In the genomic region with DNA sequence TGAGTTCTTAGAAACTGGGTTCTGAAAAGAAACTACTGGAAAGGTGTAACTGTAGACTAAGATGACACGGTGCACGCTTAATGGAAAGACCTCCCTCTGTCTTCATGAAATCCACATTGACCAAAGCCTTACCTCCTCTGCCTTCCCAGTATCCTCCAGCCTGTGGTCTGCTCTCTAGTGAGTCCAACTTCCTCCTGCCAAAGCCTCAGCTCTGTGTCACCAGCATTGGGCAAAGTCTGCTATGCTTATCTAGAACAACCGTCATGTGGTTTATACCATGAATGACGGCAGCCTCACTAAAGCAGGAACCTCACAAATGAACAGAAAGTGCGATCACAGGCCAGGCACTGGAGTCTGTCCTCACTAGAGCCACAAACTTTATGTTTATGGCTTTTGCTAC, we compare ENCODE assay signal across 18 mouse cellular contexts. TPM values are rescaled to one million over a fixed set of nuclear protein-coding genes. Genes with fewer than 3 reads are reported as not detected.
DNase-seq lines count a peak whose midpoint lies in the region; ATAC-seq and TF ChIP-seq lines count a peak whose summit lies in the region.
"Had no signal": no experiment of that assay in that cellular context is flagged by ENCODE, and none has a peak within 500 bp of the region (broad histone marks: within the 10 kb centered on the region; RNA-seq: fewer than 3 reads in every experiment).

No protein-coding gene starts in this region.

- peak; percentile 95 for DNase-seq in MEL (ENCODE audit: low read depth, low spot score)
- peak; percentile 20 for DNase-seq in thymus, adult 2 months
- DNase-seq in spleen, adult 12 weeks (ENCODE audit: low spot score): no peak
- DNase-seq in embryo, embryonic 10.5 days (ENCODE audit: low spot score): no peak
- no peak for DNase-seq in left cerebral cortex, adult 9 months (ENCODE audit: low spot score in 2 of 2)
- DNase-seq: adrenal gland, postnatal 10 days; cerebellum, adult 11 months; gastrocnemius, postnatal 14 days had no signal

- peak; percentile 69 to 75 for TF ChIP-seq EP300 in MEL (IDR thresholded peaks at IDR 0.05; ENCODE audit: low read depth in 1 of 2, low read length in 2 of 2)

- TF ChIP-seq CTCF in MEL (IDR thresholded peaks at IDR 0.05 in 2 of 3, conservative IDR thresholded peaks at IDR 0.05 in 1 of 3; ENCODE audit: control insufficient read depth in 1 of 3, insufficient read depth in 1 of 3, low read depth in 2 of 3, low read length in 3 of 3, poor library complexity in 1 of 3, severe bottlenecking in 1 of 3): no peak
- TF ChIP-seq CTCF in thymus, adult 2 months (IDR thresholded peaks at IDR 0.05; ENCODE audit: borderline replicate concordance, control insufficient read depth, extremely low read depth, insufficient read depth, low read length, poor library complexity): no peak

- H3K9me3 ChIP-seq in MEL (replicated peaks; ENCODE audit: insufficient read depth, low read length): no peaks in the 10 kb centered on the region
- no peaks in the 10 kb centered on the region for H3K9me3 ChIP-seq in liver, embryonic 16.5 days (replicated peaks; ENCODE audit: control insufficient read depth, low read length)
- H3K9me3 ChIP-seq: forebrain, embryonic 15.5 days; hindbrain, embryonic 15.5 days; neural tube, embryonic 12.5 days had no signal

- no peak overlapping the region for H3K4me2 ChIP-seq in liver, embryonic 16.5 days (ENCODE audit: low read depth, low read length)
- H3K4me2 ChIP-seq: forebrain, embryonic 15.5 days; hindbrain, embryonic 15.5 days; limb, embryonic 13.5 days; neural tube, embryonic 12.5 days had no signal

- TF ChIP-seq POLR2A in MEL (IDR thresholded peaks at IDR 0.05; ENCODE audit: control insufficient read depth in 1 of 2, insufficient read depth in 1 of 2, low read depth in 1 of 2, low read length in 2 of 2, poor library complexity in 1 of 2): peak in 1 of 2 experiments; percentile 51; a peak in 2 of 4 replicates
- no peak for TF ChIP-seq POLR2A in thymus, adult 2 months (IDR thresholded peaks at IDR 0.05; ENCODE audit: control insufficient read depth, extremely low read depth, insufficient read depth, low read length, poor library complexity)

- peaks cover 0 to 5% of the 10 kb centered on the region in 2 experiments; a peak in 2 of 4 replicates for H3K36me3 ChIP-seq in MEL (ENCODE audit: control insufficient read depth in 1 of 2, insufficient read depth in 2 of 2, low read length in 2 of 2)
- no peaks in the 10 kb centered on the region for H3K36me3 ChIP-seq in liver, embryonic 16.5 days (ENCODE audit: control insufficient read depth, insufficient read depth)
- 0 out of 2 replicates have a peak, but pooled peaks cover 4% of the 10 kb centered on the region for H3K36me3 ChIP-seq in thymus, adult 2 months (ENCODE audit: control insufficient read depth, insufficient read depth, low read length)

- peaks cover 4 to 13% of the 10 kb centered on the region in 2 experiments; a peak in 3 of 4 replicates for H3K4me1 ChIP-seq in MEL (ENCODE audit: control insufficient read depth in 1 of 2, insufficient read depth in 2 of 2, low read length in 2 of 2)
- H3K4me1 ChIP-seq in liver, embryonic 16.5 days (ENCODE audit: control insufficient read depth, low read depth, low read length): no peaks in the 10 kb centered on the region
- H3K4me1 ChIP-seq in thymus, adult 2 months (replicated peaks; ENCODE audit: control insufficient read depth, insufficient read depth, low read length): peaks cover 11% of the 10 kb centered on the region
- H3K4me1 ChIP-seq: forebrain, embryonic 15.5 days; hindbrain, embryonic 15.5 days; limb, embryonic 13.5 days; neural tube, embryonic 12.5 days had no signal

- TF ChIP-seq RAD21 in MEL (IDR thresholded peaks at IDR 0.05; ENCODE audit: low read depth, low read length): no peak

- no peaks in the 10 kb centered on the region for H3K79me2 ChIP-seq in MEL (ENCODE audit: control insufficient read depth, insufficient read depth, low read length, poor library complexity)

- H3K4me3 ChIP-seq in MEL (ENCODE audit: control insufficient read depth in 1 of 2, insufficient read depth in 1 of 2, low read depth in 2 of 2, low read length in 2 of 2): peak overlapping the region; percentile 24 to 34; a peak in 3 of 4 replicates
- H3K4me3 ChIP-seq in liver, embryonic 16.5 days (ENCODE audit: low read depth, low read length): no peak overlapping the region
- H3K4me3 ChIP-seq in thymus, adult 2 months (ENCODE audit: control insufficient read depth, insufficient read depth, low read length): no peak overlapping the region
- H3K4me3 ChIP-seq: forebrain, embryonic 15.5 days; hindbrain, embryonic 15.5 days; layer of hippocampus, adult 2 months; limb, embryonic 13.5 days; midbrain, embryonic 10.5 days; neural tube, embryonic 12.5 days had no signal

- peak; percentile 99 for ATAC-seq in granulocyte monocyte progenitor cell, adult 5-6 weeks (replicated peaks; ENCODE audit: poor library complexity, severe bottlenecking)
- peak; percentile 51; the same call in 1 of the 2 replicates for ATAC-seq in liver, embryonic 16.5 days (ENCODE audit: low read depth)
- ATAC-seq: forebrain, embryonic 15.5 days had no signal

- peak overlapping the region; percentile 32 for H3K9ac ChIP-seq in MEL (ENCODE audit: control insufficient read depth, low read depth, low read length, poor library complexity, severe bottlenecking)
- no peak overlapping the region for H3K9ac ChIP-seq in liver, embryonic 16.5 days (ENCODE audit: low read depth, low read length)
- H3K9ac ChIP-seq: forebrain, embryonic 15.5 days; hindbrain, embryonic 15.5 days; limb, embryonic 13.5 days; neural tube, embryonic 12.5 days had no signal

- 8% methylated on average over 5 of the region's 5 CpGs for WGBS in liver, embryonic 16.5 days (ENCODE audit: insufficient replicate concordance)
- WGBS in thymus, adult 2 months: 9% methylated on average over 5 of the region's 5 CpGs

- no peaks in the 10 kb centered on the region for H3K27me3 ChIP-seq in MEL (ENCODE audit: control insufficient read depth in 1 of 2, insufficient read depth in 2 of 2, low read length in 2 of 2)
- H3K27me3 ChIP-seq in liver, embryonic 16.5 days (ENCODE audit: control insufficient read depth, insufficient read depth, low read depth, low read length): no peaks in the 10 kb centered on the region
- H3K27me3 ChIP-seq in thymus, adult 2 months (ENCODE audit: control insufficient read depth, insufficient read depth, low read length): no peaks in the 10 kb centered on the region
- H3K27me3 ChIP-seq: forebrain, embryonic 15.5 days; hindbrain, embryonic 15.5 days; limb, embryonic 13.5 days; neural tube, embryonic 12.5 days had no signal

- peak overlapping the region; percentile 68 for H3K27ac ChIP-seq in MEL (ENCODE audit: control insufficient read depth, low read depth, low read length)
- no peak overlapping the region for H3K27ac ChIP-seq in liver, embryonic 16.5 days (ENCODE audit: low read length)
- no peak overlapping the region for H3K27ac ChIP-seq in thymus, adult 2 months (ENCODE audit: control insufficient read depth, insufficient read depth, low read length)
- H3K27ac ChIP-seq: forebrain, embryonic 15.5 days; hindbrain, embryonic 15.5 days; layer of hippocampus, adult 2 months; limb, embryonic 13.5 days; midbrain, embryonic 10.5 days; neural tube, embryonic 12.5 days had no signal

TF ChIP-seq in MEL, 35 proteins besides CTCF, POLR2A, EP300 and RAD21 (continues in another document):
- TF ChIP-seq TAL1 (IDR thresholded peaks at IDR 0.05; ENCODE audit: low read length) (0 out of 2 replicates have a peak, but pooled peaks have one; percentile 25), TCF12 (IDR thresholded peaks at IDR 0.05; ENCODE audit: low read depth, low read length) (peak; percentile 60), SIN3A (IDR thresholded peaks at IDR 0.05; ENCODE audit: low read length) (peak; percentile 57; the same call in 1 of the 2 replicates), NELFE (IDR thresholded peaks at IDR 0.05; ENCODE audit: low read depth, low read length) (peak; percentile 27; the same call in 1 of the 2 replicates), HCFC1 (IDR thresholded peaks at IDR 0.05; ENCODE audit: low read depth, low read length) (peak; percentile 55; the same call in 1 of the 2 replicates), MYC (IDR thresholded peaks at IDR 0.05; ENCODE audit: low read depth, low read length) (no peak), ZMIZ1 (IDR thresholded peaks at IDR 0.05; ENCODE audit: low read depth, low read length) (no peak), SMC3 (IDR thresholded peaks at IDR 0.05; ENCODE audit: low read depth, low read length) (no peak), ZC3H11A (IDR thresholded peaks at IDR 0.05; ENCODE audit: low read depth, low read length) (no peak), RCOR1 (IDR thresholded peaks at IDR 0.05; ENCODE audit: low read depth, low read length) (0 out of 2 replicates have a peak, but pooled peaks have one; percentile 45), E2F4 (IDR thresholded peaks at IDR 0.05; ENCODE audit: borderline replicate concordance, low read depth, low read length) (no peak)

RNA-seq across cellular contexts. Expression of gene Lrrc66, which starts 2.2 kb away (rescaled TPM):
- total RNA-seq in MEL (2012; rRNA removed): 0.82 and 1.1 TPM in 2 replicates
- polyA plus RNA-seq in MEL (2012; ENCODE audit: insufficient read depth in 1 of 2, insufficient read length in 2 of 2, low read depth in 1 of 2, low replicate concordance in 2 of 2, missing spikeins in 1 of 2): 1 to 10 TPM in 1 of 2 experiments, not detected in 1; 1.1 TPM
- total RNA-seq in granulocyte monocyte progenitor cell, adult 5-6 weeks (2014; fragmentation: Nextera tagmentation): 0.34 TPM in 1 of 2 replicates, not detected in the other
- total RNA-seq in granulocyte monocyte progenitor cell, adult 5-6 weeks (2017): 1.1 TPM in 1 of 2 replicates, not detected in the other
- 0.19 TPM in 1 of 2 replicates, not detected in the other for polyA plus RNA-seq in liver, embryonic 16.5 days (2015; fragmentation: Nextera tagmentation; extraction: Ambion mirVana)
- polyA plus RNA-seq in thymus, adult 2 months (2012; rRNA removed): 0.07 and 0.18 TPM in 2 replicates
- total RNA-seq: adrenal gland, postnatal 10 days; ES-E14; gastrocnemius, postnatal 14 days; layer of hippocampus, adult 2 months had no signal
- polyA plus RNA-seq: forebrain, embryonic 15.5 days; hindbrain, embryonic 15.5 days; limb, embryonic 13.5 days; neural tube, embryonic 12.5 days; spleen, adult 2 months had no signal

RNA-seq across cellular contexts. Expression of gene Sgcb, which starts 17.4 kb away (rescaled TPM):
- 3.6 and 4.1 TPM in 2 replicates for total RNA-seq in MEL (2012; rRNA removed)
- 1 to 10 TPM in 1 of 2 experiments, not detected in 1; 8.4 TPM for polyA plus RNA-seq in MEL (2012; ENCODE audit: insufficient read depth in 1 of 2, insufficient read length in 2 of 2, low read depth in 1 of 2, low replicate concordance in 2 of 2, missing spikeins in 1 of 2)
- total RNA-seq in granulocyte monocyte progenitor cell, adult 5-6 weeks (2014; fragmentation: Nextera tagmentation): 4.1 and 8.2 TPM in 2 replicates
- 3.3 and 3.9 TPM in 2 replicates for total RNA-seq in granulocyte monocyte progenitor cell, adult 5-6 weeks (2017)
- 2.4 and 2.7 TPM in 2 replicates for polyA plus RNA-seq in liver, embryonic 16.5 days (2015; fragmentation: Nextera tagmentation; extraction: Ambion mirVana)
- polyA plus RNA-seq in thymus, adult 2 months (2012; rRNA removed): 7.6 and 8.9 TPM in 2 replicates

RNA-seq across cellular contexts. Expression of gene Spata18, which starts 21.0 kb away (rescaled TPM):
- total RNA-seq in MEL (2012; rRNA removed): not detected in 2 replicates
- not detected for polyA plus RNA-seq in MEL (2012; ENCODE audit: insufficient read depth in 1 of 2, insufficient read length in 2 of 2, low read depth in 1 of 2, low replicate concordance in 2 of 2, missing spikeins in 1 of 2)
- total RNA-seq in granulocyte monocyte progenitor cell, adult 5-6 weeks (2014; fragmentation: Nextera tagmentation): not detected in 2 replicates
- not detected in 2 replicates for total RNA-seq in granulocyte monocyte progenitor cell, adult 5-6 weeks (2017)
- not detected in 2 replicates for polyA plus RNA-seq in liver, embryonic 16.5 days (2015; fragmentation: Nextera tagmentation; extraction: Ambion mirVana)
- 0.19 and 0.42 TPM in 2 replicates for polyA plus RNA-seq in thymus, adult 2 months (2012; rRNA removed)
- total RNA-seq: ES-E14 had no signal
- polyA plus RNA-seq: midbrain, embryonic 10.5 days; neural tube, embryonic 12.5 days; spleen, adult 2 months had no signal

Comparison
In these comparisons a context has a peak if more than half of its experiments do, and no peak if none do; other contexts are left out.
1. DNase-seq: peak in MEL (single experiment) and thymus, adult 2 months (single experiment); none in spleen, adult 12 weeks (single experiment), embryo, embryonic 10.5 days (single experiment) and left cerebral cortex, adult 9 months (0 of 2).
2. H3K4me3 ChIP-seq: peak in MEL (2 of 2); none in liver, embryonic 16.5 days (single experiment) and thymus, adult 2 months (single experiment).